Mouse (Mus musculus): ENCODE results near the gene Elavl1. TPM values are rescaled to one million over a fixed set of nuclear protein-coding genes. Genes with fewer than 3 reads are reported as not detected.

The Elavl1 gene
- total RNA-seq (2023), result 10 to 100 TPM; 77.6 to 84.8 TPM

GRCm38 (mm10) chr8:4324983-4325750 is at the start of gene Elavl1, which contains the start of gene Ccl25:
Gene Elavl1, minus strand, starts transcription at chr8:4325413.
Gene Ccl25, plus strand, starts transcription at chr8:4325210.

GRCm38 (mm10) chr8:4275275-4276110 is 49.7 kb downstream of the Elavl1 start, which contains the start of gene Timm44:
Gene Timm44, minus strand, starts transcription at chr8:4275913.

GRCm38 (mm10) chr8:4259125-4259804 is 65.9 kb downstream of the Elavl1 start, which contains the start of gene Ctxn1:
Gene Ctxn1, minus strand, starts transcription at chr8:4259274.

GRCm38 (mm10) chr8:4252934-4253841 is 72.0 kb downstream of the Elavl1 start, which contains the start of gene Snapc2:
Gene Snapc2, plus strand, starts transcription at chr8:4253080.

GRCm38 (mm10) chr8:4247951-4248540 is 77.2 kb downstream of the Elavl1 start, which contains the start of gene Tgfbr3l:
Gene Tgfbr3l, plus strand, starts transcription at chr8:4248214.

GRCm38 (mm10) chr8:4238434-4239192 is 86.6 kb downstream of the Elavl1 start, which contains the start of the genes Map2k7 and Gm49320:
Gene Map2k7, plus strand, starts transcription at chr8:4238740.
Gene Gm49320, plus strand, starts transcription at chr8:4238865.

Other genes starting within 250 kb of the Elavl1 start
- not detected for gene Cd209f, start 219.6 kb downstream of the Elavl1 start, total RNA-seq (2023)
- gene Cd209g, start 191.3 kb downstream of the Elavl1 start, total RNA-seq (2023), result not detected
- 1 to 10 TPM; 9.8 TPM for gene Evi5l, start 158.8 kb downstream of the Elavl1 start, total RNA-seq (2023)
- not detected for gene Prr36, start 108.0 kb downstream of the Elavl1 start, total RNA-seq (2023)
- not detected for gene Lrrc8e, start 98.6 kb downstream of the Elavl1 start, total RNA-seq (2023)
- 10 to 100 TPM; 76.0 to 85.7 TPM for gene Map2k7, start 86.7 kb downstream of the Elavl1 start, total RNA-seq (2023)
- gene Gm49320, start 86.5 kb downstream of the Elavl1 start, total RNA-seq (2023), result not detected
- 10 to 100 TPM in 1 of 2 experiments, 1 to 10 TPM in 1; 8.3 to 10.2 TPM for gene Tgfbr3l, start 77.2 kb downstream of the Elavl1 start, total RNA-seq (2023)
- gene Snapc2, start 72.3 kb downstream of the Elavl1 start, total RNA-seq (2023), result 10 to 100 TPM in 1 of 2 experiments, 1 to 10 TPM in 1; 8.8 to 14.5 TPM
- 1 to 10 TPM in 1 of 2 experiments, under 1 TPM in 1; 0.94 to 1.2 TPM for gene Ctxn1, start 66.1 kb downstream of the Elavl1 start, total RNA-seq (2023)
- gene Timm44, start 49.5 kb downstream of the Elavl1 start, total RNA-seq (2023), result 10 to 100 TPM; 52.5 to 54.7 TPM
- gene Ccl25, start 203 bp downstream of the Elavl1 start, total RNA-seq (2023), result 10 to 100 TPM; 20.0 to 23.1 TPM
- 10 to 100 TPM; 10.1 to 15.6 TPM for gene Cers4, start 167.6 kb upstream of the Elavl1 start, total RNA-seq (2023)